Mouse (Mus musculus) cerebellum, postnatal 10 days (tissue): ENCODE data around the gene Fam76a.
"Not testable (repeated sequence)": the region's sequence is repeated elsewhere in the genome, so short reads cannot be mapped to it uniquely, and the experiment has no call there.

Source experiments
- DNase-seq, 2 experiments: peaks; one replicate each; pipeline ENCODE4 v3.0.0; 2021; ENCODE audit warnings: mixed read lengths in 2 of 2

Fam76a gene

DNA sequence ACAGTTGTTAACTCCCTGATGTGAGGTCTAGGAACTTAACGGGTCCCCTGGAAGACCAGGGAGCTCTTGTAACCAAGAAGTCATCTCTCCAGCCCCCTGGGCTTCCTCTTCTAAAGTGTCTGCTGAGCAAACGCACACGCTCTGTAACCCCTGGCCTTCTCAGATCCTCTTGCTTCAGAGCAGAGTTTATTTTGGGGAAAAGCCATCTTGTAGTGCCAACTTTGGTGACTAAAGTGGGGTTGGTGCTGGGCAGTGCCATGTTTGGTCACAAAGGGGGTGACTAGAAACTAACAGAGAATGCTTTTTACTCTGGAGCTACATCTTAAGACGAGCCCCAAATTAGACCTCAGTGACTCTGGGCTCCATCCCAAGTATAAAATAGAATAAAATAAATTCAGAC is 22.4 kb upstream of the Fam76a start:
- DNase-seq = no peak

DNA sequence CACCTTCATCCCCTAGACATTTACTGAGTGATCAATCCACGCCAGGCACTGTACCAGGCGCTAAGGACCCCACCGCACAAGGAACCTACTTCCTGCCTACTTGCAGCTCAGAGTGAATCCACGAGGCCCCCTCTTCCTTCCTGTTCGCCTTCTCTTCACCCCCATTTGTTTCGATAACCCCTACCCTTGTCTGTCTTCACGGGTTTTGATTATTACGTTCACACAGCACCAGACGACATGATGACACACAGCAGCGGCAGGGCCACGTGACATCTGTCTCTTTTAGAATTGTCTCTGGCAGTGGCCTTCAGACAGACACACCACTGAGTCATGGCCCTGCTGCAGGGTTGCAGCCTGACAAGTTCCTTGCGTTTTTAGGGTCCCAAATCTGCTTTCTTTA is 21.7 kb upstream of the Fam76a start:
- no peak for DNase-seq

DNA sequence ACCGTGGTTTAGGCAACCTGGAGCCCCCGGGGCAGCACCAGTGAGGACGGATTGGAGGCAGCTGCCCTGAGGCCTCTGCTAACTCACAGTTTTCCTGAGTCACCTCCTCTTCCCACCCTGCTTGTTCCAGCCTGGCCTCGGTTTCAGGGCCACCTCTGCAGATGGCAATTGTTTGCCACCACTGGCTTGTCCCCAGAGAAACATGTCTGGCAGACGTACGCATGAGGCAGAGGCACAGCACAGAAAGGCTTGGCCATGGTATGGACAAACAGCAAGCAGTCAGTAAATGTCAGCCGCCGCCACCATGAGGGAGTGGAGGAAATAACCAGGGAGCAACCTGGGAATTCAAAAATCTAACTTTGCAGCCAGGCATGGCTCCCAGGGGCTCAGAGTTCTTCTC is 20.7 kb upstream of the Fam76a start:
- DNase-seq = peak in 1 of 2 experiments; percentile 54

DNA sequence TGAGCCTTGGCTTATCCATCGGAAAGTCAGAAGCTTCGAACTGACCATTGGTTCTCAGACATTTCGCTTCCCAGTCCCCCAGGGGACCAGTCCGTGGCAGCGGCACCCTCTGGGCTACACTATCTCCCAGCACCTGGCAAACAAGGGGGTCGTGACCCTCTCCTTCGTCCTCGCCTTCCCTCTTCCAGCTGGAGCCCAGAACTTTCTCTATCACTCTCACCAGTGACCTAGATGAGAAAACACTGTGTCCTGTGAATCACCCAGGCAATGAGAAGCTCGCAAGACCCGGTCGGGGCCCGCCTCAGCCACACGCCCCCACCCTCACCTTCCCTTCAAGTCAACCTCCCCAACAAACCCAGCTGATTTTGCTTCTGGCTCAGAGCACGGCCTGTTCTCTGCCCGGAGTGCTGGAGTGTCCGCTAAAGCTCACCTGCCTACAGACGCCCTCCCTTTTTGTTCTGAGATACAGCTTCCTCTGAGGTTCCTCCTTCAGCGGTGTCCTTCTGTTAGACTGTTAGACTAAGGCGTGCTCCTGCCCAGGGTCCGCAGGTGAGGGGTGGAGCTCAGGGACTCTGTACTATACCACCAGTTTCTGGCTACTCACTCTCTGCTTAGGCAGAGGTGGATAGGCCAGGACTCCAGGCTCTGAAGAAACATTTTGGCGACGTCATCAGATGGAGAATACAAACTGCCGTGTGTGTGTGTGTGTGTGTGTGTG is 18.8 kb upstream of the Fam76a start:
- DNase-seq = no peak

DNA sequence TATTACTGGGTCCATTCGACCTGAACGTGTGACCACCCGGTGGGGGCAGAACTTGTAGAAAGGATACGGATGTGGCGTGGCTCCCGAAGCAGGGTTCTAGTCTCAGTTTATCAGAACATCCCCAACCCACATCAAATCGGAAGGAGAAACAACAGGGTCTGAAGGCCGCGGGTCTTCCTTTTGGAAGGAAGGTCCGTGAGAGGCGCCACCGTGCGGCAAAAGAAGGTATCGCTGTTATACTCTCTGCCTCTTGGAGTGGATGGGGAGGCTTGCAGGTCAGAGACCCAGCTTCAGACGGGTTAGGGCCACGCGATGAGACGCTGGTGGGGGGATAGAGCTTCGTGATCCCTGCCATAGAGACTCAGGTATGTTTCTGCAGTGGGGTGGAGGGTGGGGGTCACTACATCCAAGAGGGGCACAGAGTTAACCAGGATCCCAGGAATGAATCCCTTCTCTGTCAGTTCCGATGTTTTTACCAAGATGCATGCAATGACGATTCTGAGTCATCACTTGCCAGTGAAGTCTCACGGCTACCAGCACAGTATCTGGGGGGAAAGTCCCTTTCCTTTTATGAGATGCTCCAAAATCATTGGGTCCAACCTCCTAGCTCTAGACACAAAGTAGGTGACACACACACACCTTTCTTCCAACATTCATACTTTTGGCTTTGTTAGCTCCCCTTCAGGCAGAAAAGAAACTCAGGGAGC is 17.2 kb upstream of the Fam76a start:
- peak; percentile 92 to 95 for DNase-seq

DNA sequence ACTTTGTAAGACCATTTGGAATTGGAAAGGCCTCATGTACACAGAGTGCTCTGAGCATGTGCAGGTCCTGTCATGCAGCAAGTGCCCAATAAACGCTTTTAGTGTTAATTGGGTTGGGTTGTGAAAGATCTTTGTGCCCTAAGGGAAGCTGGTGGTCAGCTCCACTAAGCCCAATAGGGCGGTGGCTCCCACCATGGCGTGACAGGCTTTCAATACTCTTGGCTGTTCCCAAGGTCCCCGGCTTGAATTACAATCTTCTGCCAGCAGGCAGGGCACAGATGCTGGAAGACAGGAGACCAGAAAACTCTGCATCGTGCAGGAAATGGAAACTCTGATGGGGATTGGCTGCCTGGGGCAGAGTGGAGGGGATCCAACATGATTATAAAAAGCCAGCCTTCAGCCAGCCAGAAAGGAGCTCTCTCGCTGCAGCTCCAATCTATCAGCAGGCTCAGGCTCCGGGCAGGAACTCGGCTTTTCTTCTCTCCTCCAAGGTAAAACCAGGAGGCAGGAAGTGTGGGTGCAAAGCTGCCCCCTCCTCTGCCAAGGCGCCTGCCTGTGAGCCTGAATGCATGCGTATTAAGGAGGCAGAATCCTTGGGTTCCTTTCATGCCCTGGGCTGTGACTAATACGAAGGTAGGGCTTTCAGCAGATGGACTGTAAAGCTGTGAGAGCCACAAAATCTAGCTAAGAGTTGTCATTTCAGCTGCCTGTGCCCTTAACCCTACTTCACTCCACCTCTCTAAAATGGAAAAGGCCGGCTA is 16.0 kb upstream of the Fam76a start:
- peak; percentile 84 for DNase-seq

DNA sequence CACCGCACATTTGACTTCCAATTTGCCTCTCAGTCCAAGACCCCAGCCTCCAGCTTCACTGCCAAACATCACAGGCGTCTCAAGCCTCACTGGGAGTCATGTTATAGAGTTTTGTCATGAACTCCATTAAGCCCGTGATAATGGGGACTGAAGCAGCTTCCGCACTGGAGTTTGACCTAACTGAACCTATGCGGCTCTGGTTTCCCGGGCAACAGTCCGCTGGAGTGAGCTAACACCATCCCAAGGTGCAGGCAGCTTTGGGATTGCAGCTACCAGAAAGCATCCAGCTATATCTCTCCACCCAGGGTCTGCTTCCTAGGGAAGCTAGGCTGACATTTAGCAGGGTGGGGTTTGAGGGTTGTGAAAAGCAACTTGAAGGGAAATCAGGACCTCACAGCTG is 12.3 kb upstream of the Fam76a start:
- no peak for DNase-seq

DNA sequence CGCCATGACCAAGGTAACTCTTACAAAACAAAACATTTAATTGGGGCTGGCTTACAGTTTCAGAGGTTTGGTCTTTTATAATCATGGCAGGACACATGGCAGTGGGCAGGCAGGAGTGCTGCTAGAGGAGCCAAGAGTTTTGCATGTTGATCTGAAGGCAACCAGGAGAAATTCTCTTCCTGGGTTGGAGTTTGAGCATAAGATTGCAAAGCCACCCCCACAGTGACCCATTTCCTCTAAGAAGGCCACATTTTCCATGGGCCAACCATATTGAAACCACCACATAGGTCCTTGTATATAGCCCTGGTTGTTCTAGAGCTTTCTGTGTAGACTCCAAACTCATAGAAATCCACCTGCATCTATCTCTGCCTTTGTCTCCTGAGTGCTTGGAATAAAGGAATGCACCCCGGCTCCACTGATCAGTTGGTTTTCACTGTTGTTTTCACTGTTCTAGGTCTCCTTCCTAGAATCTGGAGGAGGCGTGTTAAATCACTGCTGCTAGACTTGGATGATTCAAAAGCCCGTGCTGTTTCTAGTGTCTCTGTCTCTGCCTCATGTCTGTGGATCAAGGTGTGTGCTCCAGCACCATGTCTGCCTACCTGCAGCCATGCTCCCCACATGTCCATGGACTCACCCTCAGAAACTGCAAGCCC is 10.5 kb upstream of the Fam76a start:
- DNase-seq = no peak

DNA sequence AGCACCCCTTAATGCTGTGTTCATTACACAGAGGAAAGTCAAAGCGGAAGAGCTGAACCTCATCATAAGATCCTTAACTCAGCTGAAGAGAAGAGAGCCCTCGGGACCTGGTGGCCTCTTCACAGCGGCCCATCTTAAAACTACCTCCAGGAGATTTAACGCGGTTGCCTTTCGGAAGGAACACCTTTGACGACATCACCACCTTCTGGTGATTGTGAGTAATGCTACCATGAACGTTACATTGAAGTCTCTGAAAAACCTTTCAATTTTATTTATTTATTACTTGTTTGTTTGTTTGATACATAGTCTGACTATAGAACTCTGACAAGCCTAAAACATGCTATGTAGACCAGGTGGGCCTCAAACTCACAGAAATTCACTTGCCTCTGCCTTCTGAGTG is 8.4 kb upstream of the Fam76a start:
- DNase-seq = peak; percentile 74 to 83

DNA sequence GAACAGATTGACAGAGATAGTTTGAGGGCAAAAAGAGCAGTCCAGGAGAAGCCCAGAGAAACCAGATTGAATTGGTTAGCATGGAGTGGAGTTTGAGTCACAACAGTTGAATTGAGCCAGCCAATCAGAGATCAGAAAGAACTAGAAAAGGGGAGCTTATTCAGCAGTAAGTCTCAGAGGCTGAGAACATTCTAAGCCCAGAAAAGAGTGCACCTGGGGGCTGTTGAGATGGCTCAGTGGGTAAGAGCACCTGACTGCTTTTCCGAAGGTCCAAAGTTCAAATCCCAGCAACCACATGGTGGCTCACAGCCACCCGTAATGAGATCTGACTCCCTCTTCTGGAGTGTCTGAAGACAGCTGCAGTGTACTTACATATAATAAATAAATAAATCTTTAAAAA is 4.2 kb upstream of the Fam76a start:
- not testable (repeated sequence) for DNase-seq

DNA sequence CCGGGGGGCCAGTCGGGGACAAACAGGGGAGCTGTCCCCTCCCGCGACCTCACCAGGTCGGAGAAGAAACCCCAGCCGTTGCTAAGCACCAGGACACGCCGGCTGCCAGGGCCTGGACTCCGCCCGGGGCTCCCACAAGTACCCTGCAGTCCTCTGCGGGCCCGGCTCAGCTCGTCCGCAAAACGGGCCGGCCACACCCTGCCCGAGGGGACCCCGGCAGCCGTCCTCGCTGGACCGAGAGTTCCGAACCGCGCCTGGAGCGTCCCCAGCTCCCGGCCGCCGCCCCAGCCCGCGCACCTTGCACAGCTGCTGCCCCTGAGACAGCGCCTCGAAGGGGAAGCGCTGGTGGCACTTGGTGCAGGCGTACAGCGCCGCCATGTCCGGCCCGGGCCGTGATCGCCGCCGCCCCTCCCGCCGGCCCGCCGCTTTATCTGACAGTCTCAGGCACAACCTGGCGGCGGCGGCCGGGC is 262 bp downstream of the Fam76a start:
- peak in 1 of 2 experiments; percentile 60 for DNase-seq

DNA sequence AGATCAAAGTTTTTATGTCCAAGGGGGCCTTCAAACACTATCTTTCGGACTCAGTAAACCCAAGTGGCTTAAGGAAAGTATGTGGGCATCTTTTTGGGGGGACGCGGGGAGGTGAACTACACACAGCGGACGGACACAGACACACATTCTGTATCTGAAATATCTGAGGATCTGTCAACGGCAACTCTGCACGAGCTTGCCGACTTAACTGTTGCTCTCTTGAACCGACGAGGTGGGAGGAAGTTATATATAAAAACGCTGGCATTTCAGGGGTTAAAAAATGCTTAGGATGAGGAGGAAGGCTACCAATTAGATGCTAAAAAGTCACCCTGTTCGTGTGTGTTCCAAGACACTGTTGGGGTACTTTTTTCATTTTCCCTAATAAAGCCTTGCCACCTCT is 870 bp downstream of the Fam76a start:
- no peak for DNase-seq

DNA sequence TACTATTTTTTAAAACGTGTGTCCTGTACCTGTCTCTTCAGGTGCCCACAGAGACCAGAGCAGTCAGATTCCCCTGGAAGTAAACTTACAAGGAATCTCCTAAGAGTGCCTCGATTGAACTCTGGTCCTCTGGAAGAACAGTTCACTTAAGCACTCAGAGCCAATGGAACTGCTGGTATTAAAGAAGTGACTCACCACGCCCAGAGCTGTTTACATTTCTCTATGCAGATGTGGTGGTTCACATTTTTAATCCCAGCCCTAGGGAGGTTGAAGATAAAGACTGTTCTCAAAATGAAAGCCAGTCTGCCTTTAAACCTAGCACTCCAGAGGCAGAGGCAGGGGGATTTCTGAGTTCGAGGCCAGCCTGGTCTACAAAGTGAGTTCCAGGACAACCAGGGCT is 2.2 kb downstream of the Fam76a start:
- no peak for DNase-seq

DNA sequence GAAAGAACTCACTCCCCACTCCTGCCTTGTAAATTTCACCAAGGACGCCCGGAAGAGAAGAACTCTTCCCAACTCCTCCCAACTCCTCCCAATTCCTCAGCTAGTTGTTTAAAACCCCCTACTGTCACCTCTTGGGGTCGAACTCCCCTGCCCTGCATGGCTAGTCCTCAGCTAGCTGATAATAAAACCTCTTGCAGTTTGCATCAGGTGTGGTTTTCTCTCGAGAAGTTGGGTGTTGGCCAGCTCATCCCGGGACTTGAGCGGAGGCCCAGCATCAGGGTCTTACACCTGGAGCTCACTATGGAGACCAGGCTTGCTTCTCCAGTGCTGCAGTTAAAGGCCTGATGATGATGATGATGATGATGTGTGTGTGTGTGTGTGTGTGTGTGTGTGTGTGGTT is 3.9 kb downstream of the Fam76a start:
- not testable (repeated sequence) for DNase-seq

DNA sequence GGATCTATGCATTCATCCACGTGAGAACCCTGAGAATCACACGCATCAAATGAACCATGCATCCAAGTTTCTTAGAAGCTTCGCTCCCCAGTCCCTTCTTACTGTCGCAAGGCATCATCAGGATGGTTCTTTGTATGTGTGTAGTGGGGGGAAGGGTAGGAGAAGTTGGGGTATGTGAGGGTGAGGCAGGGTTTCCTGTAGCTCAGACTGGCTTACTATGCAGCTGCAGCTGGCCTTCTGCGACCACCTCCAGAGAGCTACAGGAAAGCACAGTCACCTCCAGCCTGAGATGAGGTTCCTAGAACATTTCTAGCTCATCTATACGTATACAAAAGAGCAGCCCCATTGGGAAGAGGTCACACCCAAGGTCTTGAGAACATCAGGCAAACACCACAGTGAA is 10.2 kb downstream of the Fam76a start:
- no peak for DNase-seq

DNA sequence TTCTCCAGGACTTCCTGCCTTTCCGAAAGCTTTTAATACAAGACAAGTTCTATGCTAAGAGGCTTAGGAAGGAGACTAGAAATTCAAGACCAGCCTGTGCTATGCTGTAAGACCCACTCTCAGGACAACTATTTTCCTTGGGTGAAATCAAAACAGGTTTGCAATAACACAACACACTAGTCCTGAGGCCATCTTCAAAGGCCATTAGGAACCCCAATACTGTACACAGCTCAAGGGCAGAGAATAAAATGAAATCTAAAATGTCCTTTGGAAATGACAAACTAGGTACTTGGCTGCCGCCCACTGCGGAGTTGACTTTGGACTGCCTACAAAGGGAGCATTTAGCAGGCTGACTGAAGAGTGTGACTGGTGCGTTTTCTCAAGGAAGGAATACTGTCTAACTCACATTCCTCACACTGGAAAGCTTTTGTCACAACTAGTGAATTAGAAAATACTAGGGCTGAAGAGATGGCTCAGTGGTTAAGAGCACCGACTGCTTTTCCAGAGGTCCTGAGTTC is 16.5 kb downstream of the Fam76a start:
- no peak for DNase-seq

DNA sequence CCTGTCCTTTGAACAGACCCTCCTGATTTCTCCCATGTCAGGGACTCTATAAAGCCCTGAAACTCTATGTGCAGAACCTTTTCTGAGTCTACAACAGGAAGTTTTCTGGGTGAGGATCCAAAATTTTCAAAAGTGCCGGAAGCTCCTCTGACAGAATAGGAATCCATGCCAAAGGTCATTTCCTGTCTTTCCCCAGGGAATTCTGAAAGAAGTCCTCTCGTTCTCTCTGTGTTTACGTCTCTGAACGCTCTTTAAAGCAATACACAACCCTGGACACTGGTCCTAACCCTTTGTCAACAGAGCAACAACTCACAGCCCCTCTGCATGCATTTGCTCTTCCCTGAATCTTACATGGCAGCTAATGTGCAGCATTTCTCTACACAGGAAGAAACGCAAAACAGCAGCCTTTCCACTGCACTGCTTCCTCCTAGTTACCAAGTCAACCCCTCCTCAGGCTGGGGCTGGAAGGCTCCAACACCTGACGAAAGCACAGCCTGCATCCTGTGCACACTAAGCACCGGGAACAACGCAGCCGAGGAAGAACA is 17.5 kb downstream of the Fam76a start:
- DNase-seq = no peak

DNA sequence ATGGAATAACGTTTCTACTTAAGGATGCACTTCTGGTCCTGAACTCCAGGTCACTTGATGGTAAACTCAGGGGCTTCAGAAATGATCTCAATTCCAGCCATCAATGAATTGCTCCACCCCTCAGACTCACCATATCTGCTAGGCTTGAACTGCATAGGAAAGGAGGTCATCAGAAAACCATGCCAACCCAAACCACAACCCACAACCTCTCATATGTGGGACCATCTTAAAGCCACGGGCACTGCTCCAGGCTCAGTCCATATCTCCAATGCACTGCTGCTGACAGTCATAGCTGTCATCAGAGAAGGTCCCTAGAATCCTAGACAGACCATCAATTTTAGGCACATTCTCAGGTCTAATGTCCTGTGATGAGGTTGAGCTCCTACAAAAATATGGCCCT is 18.3 kb downstream of the Fam76a start:
- no peak for DNase-seq

DNA sequence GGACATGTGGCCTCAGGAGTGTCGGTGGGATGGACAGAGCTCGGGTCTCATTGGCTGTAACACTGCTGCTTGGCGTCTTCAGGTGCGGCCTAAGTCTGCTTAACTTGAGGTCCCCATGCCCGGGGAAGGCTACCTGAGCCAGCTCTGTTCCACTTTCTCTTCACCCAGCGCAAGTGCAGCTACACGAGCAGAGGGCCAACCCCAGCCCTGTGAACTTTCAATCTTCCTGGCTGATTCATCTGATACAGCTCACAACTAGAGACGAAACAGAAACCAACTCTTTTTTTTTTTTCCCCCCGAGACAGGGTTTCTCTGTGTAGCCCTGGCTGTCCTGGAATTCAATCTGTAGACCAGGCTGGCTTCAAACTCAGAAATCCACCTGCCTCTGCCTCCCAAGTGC is 24.2 kb downstream of the Fam76a start:
- DNase-seq = no peak

DNA sequence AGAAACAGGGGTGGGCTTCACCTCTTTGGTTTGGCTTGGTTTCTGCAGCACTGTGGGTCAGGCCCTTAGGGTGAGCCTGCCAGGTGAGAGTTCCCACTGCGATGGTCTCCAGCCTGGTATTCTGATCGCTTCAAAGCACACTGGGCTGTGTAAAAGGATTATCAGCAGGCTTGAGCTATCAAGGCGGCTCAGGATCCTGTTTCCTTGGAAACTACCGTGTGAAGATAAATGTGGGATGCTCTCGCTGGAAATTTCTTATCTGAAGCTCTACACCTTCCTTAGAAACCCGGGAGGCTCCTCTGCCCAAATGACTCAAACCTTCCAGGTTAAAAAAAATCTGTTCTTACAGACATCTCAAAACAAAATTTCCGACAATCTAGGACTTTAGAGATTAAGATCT is 28.0 kb downstream of the Fam76a start:
- DNase-seq = peak; percentile 12 to 22

DNA sequence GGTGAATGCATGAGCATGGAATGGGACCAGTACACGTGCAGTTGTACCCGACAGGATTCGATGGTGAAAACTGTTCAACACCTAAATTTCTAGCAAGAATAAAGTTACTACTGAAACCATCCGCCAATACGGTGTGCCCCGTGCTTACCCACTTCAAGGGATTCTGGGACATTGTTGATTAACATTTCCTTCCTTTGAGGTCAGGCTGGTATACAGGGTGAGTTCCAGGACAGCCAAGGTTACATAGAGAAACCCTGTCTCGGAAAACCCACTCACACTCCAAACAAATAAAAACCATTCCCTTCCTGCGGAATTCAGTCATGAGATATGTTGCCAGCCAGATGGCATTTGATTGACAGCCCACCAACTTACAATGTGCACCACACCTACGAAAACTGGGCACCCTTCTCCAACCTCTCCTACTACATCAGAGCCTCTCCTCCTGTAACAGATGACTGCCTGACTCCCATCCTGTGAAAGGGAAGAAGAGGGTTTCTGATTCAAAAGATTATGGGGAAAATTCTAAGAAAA is 37.4 kb downstream of the Fam76a start:
- DNase-seq = peak in 1 of 2 experiments; percentile 7
